Mouse (Mus musculus): Measurements from ENCODE around the gene Ergic1. TPM values are rescaled to one million over a fixed set of nuclear protein-coding genes. Genes with fewer than 3 reads are reported as not detected.

The Ergic1 gene
- polyA plus RNA-seq, 1 experiment from 2014 or later, result 114 TPM

- DNase-seq (ENCODE audit: low spot score), result no peak
- Histone ChIP-seq H3K27ac (0 out of 2 replicates have a peak overlapping the region, but pooled peaks have one; percentile 10), H3K4me3 (no peak overlapping the region), H3K9me3 (replicated peaks) (no peaks in the 10 kb centered on the region), H3K4me1 (peaks cover 24% of the 10 kb centered on the region), H3K27me3 (ENCODE audit: low read depth, poor library complexity, severe bottlenecking) (no peaks in the 10 kb centered on the region), H3K36me3 (no peaks in the 10 kb centered on the region)
- 87% methylated on average over 6 of the region's 6 CpGs for WGBS
Observed at GRCm38 (mm10) chr17:26528751-26529150, 32.5 kb upstream of the Ergic1 start.

- DNase-seq (ENCODE audit: low spot score), result no peak
- H3K27ac ChIP-seq, result peak overlapping the region; percentile 75
- 86% methylated on average over 5 of the region's 5 CpGs for WGBS
Observed at GRCm38 (mm10) chr17:26529791-26530241, 31.5 kb upstream of the Ergic1 start.

DNA sequence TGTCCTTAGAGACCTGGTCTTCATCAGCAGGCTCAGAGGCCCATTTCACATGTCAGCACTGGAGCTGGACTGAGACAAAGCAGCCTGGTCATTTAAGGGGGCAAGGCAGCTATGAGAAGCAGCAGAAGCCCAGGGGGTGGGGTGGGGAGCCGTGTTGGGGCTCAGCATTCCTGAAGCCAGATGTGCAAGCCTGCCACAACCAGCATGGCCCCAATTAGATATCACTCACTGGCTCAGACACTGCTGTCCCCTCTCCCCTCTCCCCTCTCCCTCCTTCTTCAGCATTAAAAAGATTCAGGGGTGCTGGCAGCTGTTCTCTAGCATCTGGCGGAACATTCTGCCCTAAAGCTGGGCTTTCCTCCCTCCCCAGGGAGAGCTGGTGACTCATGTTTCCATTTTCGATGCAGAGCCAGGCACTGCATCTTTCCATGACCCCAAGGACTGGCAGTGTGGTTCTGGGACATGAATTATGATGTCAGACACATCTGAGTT is 30.7 kb upstream of the Ergic1 start:
- peak; percentile 58 for DNase-seq (ENCODE audit: low spot score)
- Histone ChIP-seq H3K9me3 (replicated peaks) (no peaks in the 10 kb centered on the region), H3K4me1 (peaks cover 24% of the 10 kb centered on the region), H3K4me3 (no peak overlapping the region; the same call in 1 of the 2 replicates), H3K27ac (peak overlapping the region; percentile 75), H3K36me3 (no peaks in the 10 kb centered on the region), H3K27me3 (ENCODE audit: low read depth, poor library complexity, severe bottlenecking) (no peaks in the 10 kb centered on the region)
- 26% methylated on average over 3 of the region's 3 CpGs for WGBS

More at GRCm38 (mm10) chr17:26529791-26530241, 31.5 kb upstream of the Ergic1 start:
- H3K4me1 ChIP-seq, result peaks cover 24% of the 10 kb centered on the region
- H3K36me3 ChIP-seq, result no peaks in the 10 kb centered on the region
- no peaks in the 10 kb centered on the region for H3K9me3 ChIP-seq (replicated peaks)
- H3K4me3 ChIP-seq, result no peak overlapping the region
- no peaks in the 10 kb centered on the region for H3K27me3 ChIP-seq (ENCODE audit: low read depth, poor library complexity, severe bottlenecking)

GRCm38 (mm10) chr17:26531395-26532027 is 29.8 kb upstream of the Ergic1 start:
- 91% methylated on average over 7 of the region's 7 CpGs for WGBS
- DNase-seq (ENCODE audit: low spot score), result no peak
- H3K4me3 ChIP-seq, result no peak overlapping the region
- H3K27me3 ChIP-seq (ENCODE audit: low read depth, poor library complexity, severe bottlenecking), result no peaks in the 10 kb centered on the region
- 0 out of 2 replicates have a peak overlapping the region, but pooled peaks have one; percentile 75 for H3K27ac ChIP-seq
- peaks cover 24% of the 10 kb centered on the region for H3K4me1 ChIP-seq
- no peaks in the 10 kb centered on the region for H3K9me3 ChIP-seq (replicated peaks)
- no peaks in the 10 kb centered on the region for H3K36me3 ChIP-seq

DNA sequence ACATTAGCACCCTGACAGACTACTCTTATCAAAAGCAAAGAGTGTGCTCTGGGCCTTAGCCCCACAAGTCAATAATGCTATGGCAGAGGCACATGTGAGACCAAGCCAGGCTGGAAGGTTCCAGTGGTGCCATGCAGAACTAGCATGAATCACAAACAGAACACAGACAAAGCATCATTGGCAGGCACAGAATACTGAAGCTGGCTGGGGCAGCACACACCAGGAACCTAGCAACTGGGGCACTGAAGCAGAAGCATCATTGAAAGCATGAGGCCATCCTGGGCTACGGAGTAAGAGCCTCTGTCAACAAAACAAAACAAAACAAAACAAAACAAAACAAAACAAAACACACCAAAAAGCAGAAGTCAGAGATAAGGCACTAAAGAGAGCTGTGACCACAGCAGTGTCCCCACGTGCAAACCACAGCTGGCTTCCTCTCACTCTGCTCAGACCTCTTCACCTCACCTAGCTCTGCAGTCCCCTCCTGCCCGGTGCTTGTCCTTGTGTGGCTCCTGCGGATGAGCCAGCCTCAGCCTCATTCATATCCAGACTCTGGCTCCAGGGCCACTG is 28.7 kb upstream of the Ergic1 start:
- no peak overlapping the region for H3K4me3 ChIP-seq
- WGBS, result 67% methylated on average over 4 of the region's 4 CpGs
- peak overlapping the region; percentile 27; the same call in 1 of the 2 replicates for H3K27ac ChIP-seq
- H3K9me3 ChIP-seq (replicated peaks), result no peaks in the 10 kb centered on the region
- no peaks in the 10 kb centered on the region for H3K27me3 ChIP-seq (ENCODE audit: low read depth, poor library complexity, severe bottlenecking)
- no peaks in the 10 kb centered on the region for H3K36me3 ChIP-seq
- no peak for DNase-seq (ENCODE audit: low spot score)
- H3K4me1 ChIP-seq, result peaks cover 24% of the 10 kb centered on the region

GRCm38 (mm10) chr17:26533871-26534372 is 27.4 kb upstream of the Ergic1 start:
- Histone ChIP-seq H3K36me3 (no peaks in the 10 kb centered on the region), H3K27ac (0 out of 2 replicates have a peak overlapping the region, but pooled peaks have one; percentile 4), H3K4me1 (peaks cover 27% of the 10 kb centered on the region), H3K4me3 (no peak overlapping the region), H3K27me3 (ENCODE audit: low read depth, poor library complexity, severe bottlenecking) (no peaks in the 10 kb centered on the region), H3K9me3 (replicated peaks) (no peaks in the 10 kb centered on the region)
- DNase-seq (ENCODE audit: low spot score), result no peak
- WGBS, result 86% methylated on average over 5 of the region's 5 CpGs

DNA sequence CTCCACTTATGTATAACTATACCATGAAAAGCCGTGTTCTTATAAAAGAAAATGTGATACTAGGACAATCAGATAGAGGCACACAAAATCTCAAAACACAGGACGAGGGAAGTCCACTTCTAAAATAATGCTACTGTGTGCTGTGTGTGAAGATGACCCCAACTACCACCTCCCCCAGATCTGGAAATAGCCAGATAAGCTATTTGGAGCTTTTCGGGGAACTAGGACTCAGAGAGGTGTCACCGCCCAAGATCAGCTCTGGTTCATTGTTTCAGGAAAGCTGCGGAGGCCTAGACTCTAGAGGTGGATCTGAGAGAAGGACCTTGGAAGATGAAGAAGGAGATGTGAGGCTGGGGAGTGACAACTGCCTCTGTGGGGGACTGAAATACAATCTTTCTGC is 26.6 kb upstream of the Ergic1 start:
- no peaks in the 10 kb centered on the region for H3K36me3 ChIP-seq
- WGBS, result 90% methylated on average over 5 of the region's 5 CpGs
- DNase-seq (ENCODE audit: low spot score), result no peak

DNA sequence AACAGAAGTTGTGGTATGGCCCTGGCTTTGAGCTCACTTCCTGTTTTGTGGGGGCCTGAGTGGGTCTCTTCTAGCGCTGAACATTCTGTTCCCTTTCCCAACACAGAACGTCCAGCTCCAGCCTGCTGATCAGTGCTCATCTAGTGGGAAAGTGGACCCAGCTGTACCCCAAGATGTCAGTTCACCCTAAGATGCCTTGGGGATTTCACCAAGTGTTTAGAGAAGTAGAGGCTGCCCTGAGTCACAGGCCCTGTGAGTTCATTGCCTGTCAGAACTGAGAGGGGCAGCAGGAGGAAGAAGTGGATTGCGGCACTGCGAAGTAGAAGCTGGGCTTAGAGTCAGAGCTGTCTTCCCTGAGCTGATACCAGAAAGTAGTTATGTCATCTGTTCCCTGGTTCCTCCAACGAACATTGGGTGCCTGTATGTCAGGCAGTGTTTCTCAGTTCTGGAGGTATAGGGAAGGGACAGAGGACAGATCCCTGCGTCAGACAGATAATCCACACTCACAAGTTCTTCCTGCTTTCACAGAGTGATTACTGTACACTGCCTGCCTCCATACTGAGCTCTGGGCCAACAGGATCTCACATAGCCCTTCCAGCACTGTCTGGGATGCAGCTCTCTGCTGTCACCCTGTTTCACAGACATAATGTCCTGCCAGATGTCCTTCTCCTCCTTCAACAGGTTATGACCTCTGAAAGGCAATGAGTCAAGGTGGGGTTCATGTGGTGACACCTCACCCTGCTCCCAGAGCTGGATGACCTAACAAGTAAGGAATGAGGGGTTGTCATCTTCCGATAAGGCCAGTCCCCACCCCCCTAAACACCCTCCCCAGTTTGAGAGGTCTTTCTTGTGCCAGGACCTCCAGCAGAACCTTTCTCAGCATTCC is 25.8 kb upstream of the Ergic1 start:
- 86% methylated on average over 7 of the region's 7 CpGs for whole genome bisulfite sequencing
- Histone ChIP-seq H3K4me1 (peaks cover 13% of the 10 kb centered on the region), H3K27ac (no peak overlapping the region), H3K36me3 (no peaks in the 10 kb centered on the region), H3K27me3 (ENCODE audit: low read depth, poor library complexity, severe bottlenecking) (no peaks in the 10 kb centered on the region), H3K9me3 (replicated peaks) (no peaks in the 10 kb centered on the region), H3K4me3 (no peak overlapping the region)
- no peak for DNase-seq (ENCODE audit: low spot score)

More for the DNA sequence above, 26.6 kb upstream of the Ergic1 start:
- Histone ChIP-seq H3K27ac (no peak overlapping the region), H3K4me1 (peaks cover 21% of the 10 kb centered on the region), H3K9me3 (replicated peaks) (no peaks in the 10 kb centered on the region), H3K4me3 (no peak overlapping the region), H3K27me3 (ENCODE audit: low read depth, poor library complexity, severe bottlenecking) (no peaks in the 10 kb centered on the region)

DNA sequence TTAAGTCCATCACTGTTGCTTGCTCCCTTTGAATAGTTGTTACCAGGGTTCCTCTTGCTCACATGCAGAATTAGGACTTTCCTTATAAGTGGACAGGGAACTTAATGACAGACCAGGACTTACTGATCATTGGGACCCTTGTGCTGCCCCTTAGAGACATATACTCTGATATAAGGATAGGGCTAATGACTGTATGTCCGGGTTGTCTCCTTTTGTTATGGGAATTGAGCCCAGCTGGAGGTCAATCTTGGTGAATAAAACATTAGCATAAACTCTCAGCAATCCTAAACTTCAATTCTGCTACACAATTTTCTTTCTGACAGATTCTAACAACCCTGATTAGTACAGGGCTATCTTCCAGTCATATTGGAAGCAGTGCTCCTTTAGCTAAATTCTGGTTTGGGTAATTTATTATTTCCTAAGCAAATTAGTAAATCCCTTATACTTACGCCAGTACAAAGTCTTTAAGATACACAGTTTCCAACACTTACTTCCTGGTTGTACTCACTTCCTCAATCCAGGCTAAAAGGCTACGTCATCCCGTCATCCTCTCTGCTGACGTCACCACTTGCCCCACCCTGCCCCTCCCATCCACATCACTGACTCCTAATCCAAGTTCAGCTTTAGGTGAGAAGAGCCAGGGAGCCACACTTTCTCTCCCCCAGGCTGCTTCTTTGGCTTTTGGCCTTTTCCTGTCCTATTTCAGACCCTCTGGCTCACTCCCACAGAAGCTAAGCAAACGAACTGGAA is 23.4 kb upstream of the Ergic1 start:
- no peak for DNase-seq (ENCODE audit: low spot score)
- no peaks in the 10 kb centered on the region for H3K36me3 ChIP-seq
- H3K27ac ChIP-seq, result no peak overlapping the region
- H3K4me3 ChIP-seq, result no peak overlapping the region
- H3K4me1 ChIP-seq, result 0 out of 2 replicates have a peak, but pooled peaks cover 3% of the 10 kb centered on the region
- H3K27me3 ChIP-seq (ENCODE audit: low read depth, poor library complexity, severe bottlenecking), result no peaks in the 10 kb centered on the region
- 35% methylated on average over 6 of the region's 6 CpGs for WGBS
- no peaks in the 10 kb centered on the region for H3K9me3 ChIP-seq (replicated peaks)

DNA sequence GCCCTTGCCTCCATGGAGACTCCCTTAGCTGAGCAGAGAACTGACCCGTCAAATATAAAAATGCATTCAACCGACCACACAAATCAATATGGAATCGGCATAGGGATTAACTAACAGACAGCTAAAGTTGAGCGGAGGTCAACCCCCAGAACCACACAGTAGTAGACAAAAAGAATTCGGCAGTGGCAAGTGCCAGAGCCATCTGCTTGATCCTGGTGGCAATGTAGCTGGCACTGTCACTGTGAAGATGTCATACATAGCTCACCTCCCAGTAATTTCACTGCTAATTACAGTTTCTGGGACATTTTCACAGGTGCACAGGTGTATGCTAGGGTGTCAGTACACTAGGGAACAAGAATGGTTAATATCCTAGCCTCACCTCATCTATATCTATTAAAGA is 21.2 kb upstream of the Ergic1 start:
- no peak for DNase-seq (ENCODE audit: low spot score)
- Histone ChIP-seq H3K4me3 (no peak overlapping the region), H3K9me3 (replicated peaks) (no peaks in the 10 kb centered on the region), H3K27me3 (ENCODE audit: low read depth, poor library complexity, severe bottlenecking) (no peaks in the 10 kb centered on the region), H3K4me1 (0 out of 2 replicates have a peak, but pooled peaks cover 3% of the 10 kb centered on the region), H3K36me3 (no peaks in the 10 kb centered on the region), H3K27ac (no peak overlapping the region)
- 91% methylated on average over 5 of the region's 5 CpGs for WGBS

- no peak overlapping the region for H3K27ac ChIP-seq
- WGBS, result 88% methylated on average over 8 of the region's 8 CpGs
- H3K27me3 ChIP-seq (ENCODE audit: low read depth, poor library complexity, severe bottlenecking), result peaks cover 7% of the 10 kb centered on the region; the same call in 1 of the 2 replicates
- peaks cover 20% of the 10 kb centered on the region for H3K4me1 ChIP-seq
- no peaks in the 10 kb centered on the region for H3K36me3 ChIP-seq
- no peaks in the 10 kb centered on the region for H3K9me3 ChIP-seq (replicated peaks)
- DNase-seq (ENCODE audit: low spot score), result no peak
- H3K4me3 ChIP-seq, result no peak overlapping the region
Observed at GRCm38 (mm10) chr17:26544319-26544963, 16.8 kb upstream of the Ergic1 start.
